Mouse (Mus musculus) bone marrow, adult 2 months (tissue): Measurements from ENCODE around the gene Olfr1436. TPM values are rescaled to one million over a fixed set of nuclear protein-coding genes. Genes with fewer than 3 reads are reported as not detected.
"Not testable (repeated sequence)": the region's sequence is repeated elsewhere in the genome, so short reads cannot be mapped to it uniquely, and the experiment has no call there.

Experiments used
- H3K27ac ChIP-seq: fragments of 200-500 bp; 2 replicates; pipeline ENCODE4 v1.5.1; 2012; ENCODE audit warnings: low read depth, mild to moderate bottlenecking, control low read depth, inconsistent platforms, low read length; ENCODE audit not compliant: control insufficient read depth, poor library complexity, insufficient read depth
- H3K4me1 ChIP-seq: fragments of 200-500 bp; 2 replicates; pipeline ENCODE4 v1.6.1; 2011; ENCODE audit warnings: low read length; ENCODE audit not compliant: control insufficient read depth, insufficient read depth
- H3K4me3 ChIP-seq: fragments of 200-500 bp; replicated peaks from 2 replicates; pipeline ENCODE3; 2011; ENCODE audit warnings: mild to moderate bottlenecking, low read depth, low read length, control low read depth; ENCODE audit not compliant: control insufficient read depth
- CTCF ChIP-seq: fragments of 200-500 bp; IDR thresholded peaks from 2 replicates; pipeline ENCODE4 v1.5.1; 2011; ENCODE audit warnings: low read length, control low read depth; ENCODE audit not compliant: control insufficient read depth, insufficient read depth
- POLR2A ChIP-seq: fragments of 200-500 bp; IDR thresholded peaks from 2 replicates; pipeline ENCODE4 v1.6.1; 2011; ENCODE audit warnings: low read depth, mild to moderate bottlenecking, control low read depth, low read length, borderline replicate concordance; ENCODE audit not compliant: control insufficient read depth
- WGBS: fragments of 180-500 bp; shearing (Covaris S2); methylation state at CpG from one replicate; pipeline ENCODE4 v1.1.7; 2018; 5-methylcytosine and 5-hydroxymethylcytosine counted together
- polyA plus RNA-seq: library from polyadenylated mRNA; stranded (reverse); fragments of >200 nt; gene quantifications from 2 replicates; pipeline ENCODE4 v1.2.4, GENCODE M21; 2011; ENCODE audit warnings: low replicate concordance; ENCODE audit not compliant: missing spikeins, insufficient read depth, insufficient read length

Olfr1436 gene
- polyA plus RNA-seq: not detected in 2 replicates

DNA sequence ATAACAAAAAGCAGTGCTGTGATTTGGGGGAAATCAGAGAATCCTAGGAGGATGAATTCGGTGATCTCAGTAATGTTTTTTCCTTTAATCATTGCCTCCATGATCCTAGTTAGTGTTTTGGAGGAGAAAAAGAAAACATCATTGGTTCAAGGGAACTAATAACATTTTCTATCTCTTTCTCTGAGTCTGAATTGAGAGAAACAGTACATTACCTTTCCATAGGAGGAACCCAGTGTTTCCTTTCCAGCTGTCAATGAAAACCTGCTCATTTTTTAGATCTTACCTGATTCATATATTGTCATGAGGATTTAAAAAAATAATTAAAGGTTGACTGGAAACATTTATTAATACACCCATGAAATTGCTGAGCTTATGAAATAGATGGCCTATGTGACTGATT lies at the start of gene Olfr1436:
Gene Olfr1436 (minus strand): TSS at position 101 of the 400 bp plus-strand sequence.
- not testable (repeated sequence) for H3K4me3 ChIP-seq, H3K27ac ChIP-seq, H3K4me1 ChIP-seq
- WGBS: 44% methylated on average over 1 of the region's 1 CpGs

DNA sequence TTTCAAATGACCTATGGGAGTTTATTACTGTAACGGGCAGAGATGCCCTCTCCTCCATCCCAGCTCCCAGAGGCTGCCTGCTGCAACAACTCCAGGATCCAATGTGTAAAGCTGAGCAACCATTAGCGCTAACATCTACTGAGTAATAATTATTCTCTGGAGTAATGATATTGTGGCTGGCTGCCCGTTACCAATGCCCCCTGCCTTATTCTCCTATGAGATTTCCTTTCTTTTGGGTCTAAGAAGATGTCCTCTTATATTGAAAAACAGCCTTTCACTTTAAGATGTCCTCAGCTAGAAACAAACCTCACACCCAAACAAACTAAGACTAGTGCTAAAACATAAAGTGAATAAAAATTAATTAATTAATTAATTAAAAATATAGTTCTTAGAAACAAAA lies 36.9 kb upstream of the Olfr1436 start, which contains the start of gene Olfr1438-ps1:
Gene Olfr1438-ps1 (minus strand): TSS at position 101 of the 400 bp plus-strand sequence.
- Histone ChIP-seq H3K4me1 (no peaks in the 10 kb centered on the region), H3K4me3 (no peak within 1 kb of the TSS), H3K27ac (no peak within 1 kb of the TSS)
- TF ChIP-seq CTCF (no peak), POLR2A (no peak)
- 69% methylated on average over 3 of the region's 3 CpGs for WGBS

DNA sequence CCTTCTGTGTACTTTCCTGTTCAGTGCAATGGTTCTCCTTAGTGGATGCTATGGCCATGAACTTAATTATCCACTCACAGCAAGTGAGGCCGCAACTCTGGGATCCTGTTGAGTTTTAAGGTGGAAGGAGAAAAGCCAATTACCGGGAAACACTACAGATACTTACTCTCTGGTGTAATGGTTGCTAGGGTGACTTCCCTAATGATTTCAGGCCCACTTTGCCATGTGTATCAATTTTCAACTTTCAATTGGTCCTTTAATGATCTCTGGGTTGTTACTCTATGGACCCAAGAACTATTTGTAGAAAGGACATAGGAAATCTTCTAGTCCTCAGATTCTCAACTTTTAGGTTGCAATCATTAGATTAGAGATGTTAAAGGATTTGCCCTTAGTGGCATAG lies 26.1 kb upstream of the Olfr1436 start, which contains the start of gene Olfr1437:
Gene Olfr1437 (minus strand): TSS at position 101 of the 400 bp plus-strand sequence.
- no peak within 1 kb of the TSS for H3K27ac ChIP-seq
- H3K4me1 ChIP-seq: no peaks in the 10 kb centered on the region
- 62% methylated on average over 2 of the region's 2 CpGs for WGBS
- TF ChIP-seq POLR2A (no peak), CTCF (no peak)
- H3K4me3 ChIP-seq: no peak within 1 kb of the TSS

DNA sequence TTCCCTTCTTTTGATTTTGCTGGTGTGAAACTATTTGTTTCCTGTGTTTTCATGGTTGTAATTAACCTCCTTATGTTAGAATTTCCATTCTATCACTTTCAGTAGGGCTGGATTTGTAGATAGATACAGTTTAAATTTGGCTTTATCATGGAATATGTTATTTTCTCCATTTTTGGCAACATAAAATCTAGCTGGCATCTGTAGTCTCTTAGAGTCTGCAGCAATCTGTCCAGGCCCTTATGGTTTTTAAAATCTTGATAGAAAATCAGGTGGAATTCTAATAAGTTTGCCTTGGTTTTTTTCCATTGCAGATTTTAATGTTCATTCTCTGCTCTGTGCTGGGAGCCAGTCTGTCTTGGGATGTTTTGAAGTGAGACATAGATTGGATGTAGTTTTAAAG lies 6.0 kb downstream of the Olfr1436 start:
- H3K27ac ChIP-seq: no peak overlapping the region
- H3K4me3 ChIP-seq: no peak overlapping the region
- TF ChIP-seq CTCF: no peak
- no peaks in the 10 kb centered on the region for H3K4me1 ChIP-seq

DNA sequence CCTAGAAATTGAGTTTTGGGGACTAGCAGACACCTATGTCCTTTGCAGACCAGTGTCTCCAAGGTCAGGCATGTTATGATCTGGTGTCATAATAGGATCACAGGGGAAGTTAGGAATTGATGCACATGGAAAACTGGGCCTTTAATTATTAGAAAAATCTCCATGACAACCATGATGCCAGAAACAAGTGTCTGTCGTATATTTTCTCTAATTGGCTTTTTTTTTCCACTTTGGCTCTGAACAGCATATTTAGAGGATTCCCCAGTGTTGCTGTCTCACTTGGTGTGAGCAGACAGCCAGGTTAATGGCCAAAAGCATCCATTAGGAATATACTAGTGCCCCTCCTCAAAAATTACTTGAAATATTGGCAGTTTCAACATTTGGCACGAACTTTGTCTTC lies 19.4 kb downstream of the Olfr1436 start, which contains the start of gene Olfr1434:
Gene Olfr1434 (plus strand): TSS at position 301 of the 400 bp plus-strand sequence.
- TF ChIP-seq CTCF (no peak), POLR2A (no peak)
- Histone ChIP-seq H3K4me1 (no peaks in the 10 kb centered on the region), H3K4me3 (no peak within 1 kb of the TSS), H3K27ac (no peak within 1 kb of the TSS)
- 53% methylated on average over 2 of the region's 2 CpGs for WGBS

DNA sequence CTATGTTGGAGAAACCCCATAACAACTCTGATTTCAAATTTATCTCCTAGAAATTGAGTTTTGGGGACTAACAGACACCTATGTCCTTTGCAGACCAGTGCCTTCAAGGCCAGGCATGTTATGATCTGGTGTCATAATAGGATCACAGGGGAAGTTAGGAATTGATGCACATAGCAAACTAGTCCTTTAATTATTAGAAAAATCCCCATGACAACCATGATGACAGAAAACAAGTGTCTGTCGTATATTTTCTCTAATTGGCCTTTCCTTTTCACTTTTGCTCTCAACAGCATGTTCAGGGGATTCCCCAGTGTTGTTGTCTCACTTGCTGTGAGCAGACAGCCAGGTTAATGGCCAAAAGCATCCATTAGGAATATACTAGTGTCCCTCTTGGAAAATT lies 38.2 kb downstream of the Olfr1436 start, which contains the start of gene Olfr235:
Gene Olfr235 (plus strand): TSS at position 301 of the 400 bp plus-strand sequence.
- Histone ChIP-seq H3K27ac (no peak within 1 kb of the TSS), H3K4me1 (no peaks in the 10 kb centered on the region), H3K4me3 (no peak within 1 kb of the TSS)
- 46% methylated on average over 1 of the region's 1 CpGs for WGBS
- no peak for TF ChIP-seq CTCF
- no peak for TF ChIP-seq POLR2A

Other genes starting within 250 kb of the Olfr1436 start
- not detected in 2 replicates for gene Olfr1424, start 236.4 kb downstream of the Olfr1436 start, polyA plus RNA-seq
- not detected in 2 replicates for gene Olfr1425, start 221.4 kb downstream of the Olfr1436 start, polyA plus RNA-seq
- gene Olfr1426, start 207.1 kb downstream of the Olfr1436 start, polyA plus RNA-seq: not detected in 2 replicates
- gene Olfr1427, start 195.8 kb downstream of the Olfr1436 start, polyA plus RNA-seq: not detected in 2 replicates
- not detected in 2 replicates for gene Olfr1428, start 183.2 kb downstream of the Olfr1436 start, polyA plus RNA-seq
- gene Olfr76, start 175.9 kb downstream of the Olfr1436 start, polyA plus RNA-seq: not detected in 2 replicates
- not detected in 2 replicates for gene Olfr1555-ps1, start 129.0 kb downstream of the Olfr1436 start, polyA plus RNA-seq
- not detected in 2 replicates for gene Olfr1431, start 98.5 kb downstream of the Olfr1436 start, polyA plus RNA-seq
- not detected in 2 replicates for gene Olfr1432, start 66.5 kb downstream of the Olfr1436 start, polyA plus RNA-seq
- gene Olfr262, start 57.5 kb downstream of the Olfr1436 start, polyA plus RNA-seq: not detected in 2 replicates
- not detected in 2 replicates for gene Olfr235, start 38.1 kb downstream of the Olfr1436 start, polyA plus RNA-seq
- gene Olfr1434, start 19.3 kb downstream of the Olfr1436 start, polyA plus RNA-seq: not detected in 2 replicates
- not detected in 2 replicates for gene Olfr1437, start 26.0 kb upstream of the Olfr1436 start, polyA plus RNA-seq
- gene Olfr1438-ps1, start 36.8 kb upstream of the Olfr1436 start, polyA plus RNA-seq: not detected in 2 replicates
- gene Olfr1440, start 88.1 kb upstream of the Olfr1436 start, polyA plus RNA-seq: 0.70 and 1.5 TPM in 2 replicates
- not detected in 2 replicates for gene Olfr1441, start 118.3 kb upstream of the Olfr1436 start, polyA plus RNA-seq
- gene Pfpl, start 128.8 kb upstream of the Olfr1436 start, polyA plus RNA-seq: not detected in 2 replicates
- gene Mpeg1, start 161.6 kb upstream of the Olfr1436 start, polyA plus RNA-seq: 20.5 and 54.7 TPM in 2 replicates
- gene Dtx4, start 202.3 kb upstream of the Olfr1436 start, polyA plus RNA-seq: 2.3 and 6.7 TPM in 2 replicates
- 42.1 and 61.9 TPM in 2 replicates for gene Fam111a, start 246.6 kb upstream of the Olfr1436 start, polyA plus RNA-seq